Mouse (Mus musculus): ENCODE measurements around the gene Bhlhb9. TPM values are rescaled to one million over a fixed set of nuclear protein-coding genes. Genes with fewer than 3 reads are reported as not detected.

The Bhlhb9 gene
- total and polyA plus RNA-seq, 3 experiments, result 13.8 to 29.3 (median 24.7) TPM

- no peaks in the 10 kb centered on the region for H3K79me2 ChIP-seq (replicated peaks; ENCODE audit: control insufficient read depth, extremely low read depth, insufficient read depth, poor library complexity, severe bottlenecking)
- dilution Hi-C loops (cut with MboI; ENCODE audit: extremely low pct_ligation_motif_present, extremely low pct_unique_long_range_greater_than_20kb, low sequenced_read_pairs) (no loop called here), in situ Hi-C loops (cut with MboI; ENCODE audit: low pct_ligation_motif_present, low pct_unique_long_range_greater_than_20kb, low sequenced_read_pairs) (no loop called here)
- H3K36me3 ChIP-seq (replicated peaks in 1 of 2; ENCODE audit: control insufficient read depth in 1 of 2, insufficient read depth in 1 of 2, low read length in 1 of 2), result no peaks in the 10 kb centered on the region
- TF ChIP-seq MAZ (IDR thresholded peaks at IDR 0.05; ENCODE audit: low read depth, low read length) (no peak), ZMIZ1 (IDR thresholded peaks at IDR 0.05; ENCODE audit: low read depth, low read length) (no peak), ZC3H11A (IDR thresholded peaks at IDR 0.05; ENCODE audit: low read depth, low read length) (no peak), E2F4 (IDR thresholded peaks at IDR 0.05; ENCODE audit: insufficient replicate concordance, low read depth, low read length) (no peak), SIN3A (IDR thresholded peaks at IDR 0.05; ENCODE audit: low read length) (no peak)
- H3K9ac ChIP-seq (ENCODE audit: insufficient read depth, low read depth), result no peak overlapping the region
- H3K4me2 ChIP-seq (ENCODE audit: insufficient read depth, low read depth, poor library complexity, severe bottlenecking), result no peak overlapping the region
- H3K9me3 ChIP-seq (replicated peaks; ENCODE audit: low read length), result no peaks in the 10 kb centered on the region
- no peaks in the 10 kb centered on the region for H3K4me1 ChIP-seq (ENCODE audit: control insufficient read depth in 1 of 2, insufficient read depth in 2 of 2)
- H3K27ac ChIP-seq (ENCODE audit: insufficient read depth, low read depth), result no peak overlapping the region
- DNase-seq (ENCODE audit: extremely low read depth), result no peak
- no peak overlapping the region for H3K4me3 ChIP-seq (replicated peaks in 1 of 3; ENCODE audit: low read depth in 2 of 3, low read length in 2 of 3, poor library complexity in 1 of 3)
- no peaks in the 10 kb centered on the region for H3K27me3 ChIP-seq (replicated peaks)
Observed at GRCm38 (mm10) chrX:135879626-135880025, 82.2 kb downstream of the Bhlhb9 start.

- H3K9me3 ChIP-seq (replicated peaks; ENCODE audit: low read length), result no peaks in the 10 kb centered on the region
- dilution Hi-C loops (cut with MboI; ENCODE audit: extremely low pct_ligation_motif_present, extremely low pct_unique_long_range_greater_than_20kb, low sequenced_read_pairs), result no loop called here
- peaks cover 20 to 34% of the 10 kb centered on the region in 2 experiments for H3K36me3 ChIP-seq (replicated peaks in 1 of 2; ENCODE audit: control insufficient read depth in 1 of 2, insufficient read depth in 1 of 2, low read length in 1 of 2)
- TF ChIP-seq ELF1 (IDR thresholded peaks at IDR 0.05; ENCODE audit: low read depth, low read length) (0 out of 2 replicates have a peak, but pooled peaks have one; percentile 25), NELFE (IDR thresholded peaks at IDR 0.05; ENCODE audit: low read depth, low read length) (peak; percentile 57), IRF4 (IDR thresholded peaks at IDR 0.05; ENCODE audit: low read depth, low read length) (no peak), KAT2A (IDR thresholded peaks at IDR 0.05; ENCODE audit: insufficient replicate concordance, low read length) (0 out of 2 replicates have a peak, but pooled peaks have one; percentile 18), NRF1 (IDR thresholded peaks at IDR 0.05; ENCODE audit: low read depth, low read length) (peak; percentile 72), E2F4 (IDR thresholded peaks at IDR 0.05; ENCODE audit: insufficient replicate concordance, low read depth, low read length) (no peak), POLR2A (IDR thresholded peaks at IDR 0.05; ENCODE audit: low read depth, low read length) (peak; percentile 65), HCFC1 (IDR thresholded peaks at IDR 0.05; ENCODE audit: low read depth, low read length) (peak; percentile 47; the same call in 1 of the 2 replicates)
- H3K9ac ChIP-seq (ENCODE audit: insufficient read depth, low read depth), result peak overlapping the region; percentile 76
- 0 out of 2 replicates have a peak, but pooled peaks cover 2% of the 10 kb centered on the region for H3K79me2 ChIP-seq (replicated peaks; ENCODE audit: control insufficient read depth, extremely low read depth, insufficient read depth, poor library complexity, severe bottlenecking)
- H3K4me3 ChIP-seq (replicated peaks in 1 of 3; ENCODE audit: low read depth in 2 of 3, low read length in 2 of 3, poor library complexity in 1 of 3), result peak overlapping the region; percentile 69 to 88 (median 71)
- no peaks in the 10 kb centered on the region for H3K4me1 ChIP-seq (ENCODE audit: control insufficient read depth in 1 of 2, insufficient read depth in 2 of 2)
- peak overlapping the region; percentile 30 for H3K27ac ChIP-seq (ENCODE audit: insufficient read depth, low read depth)
- H3K4me2 ChIP-seq (ENCODE audit: insufficient read depth, low read depth, poor library complexity, severe bottlenecking), result peak overlapping the region; percentile 42; the same call in 1 of the 2 replicates
- DNase-seq (ENCODE audit: extremely low read depth), result peak; percentile 65
- H3K27me3 ChIP-seq (replicated peaks), result no peaks in the 10 kb centered on the region
- in situ Hi-C loops (cut with MboI; ENCODE audit: low pct_ligation_motif_present, low pct_unique_long_range_greater_than_20kb, low sequenced_read_pairs), result no loop called here
Observed at GRCm38 (mm10) chrX:135885411-135886233, 88.2 kb downstream of the Bhlhb9 start.

Data from CH12.LX (cell line).